7 mouse cellular contexts compared by ENCODE assay signal in the genomic region with DNA sequence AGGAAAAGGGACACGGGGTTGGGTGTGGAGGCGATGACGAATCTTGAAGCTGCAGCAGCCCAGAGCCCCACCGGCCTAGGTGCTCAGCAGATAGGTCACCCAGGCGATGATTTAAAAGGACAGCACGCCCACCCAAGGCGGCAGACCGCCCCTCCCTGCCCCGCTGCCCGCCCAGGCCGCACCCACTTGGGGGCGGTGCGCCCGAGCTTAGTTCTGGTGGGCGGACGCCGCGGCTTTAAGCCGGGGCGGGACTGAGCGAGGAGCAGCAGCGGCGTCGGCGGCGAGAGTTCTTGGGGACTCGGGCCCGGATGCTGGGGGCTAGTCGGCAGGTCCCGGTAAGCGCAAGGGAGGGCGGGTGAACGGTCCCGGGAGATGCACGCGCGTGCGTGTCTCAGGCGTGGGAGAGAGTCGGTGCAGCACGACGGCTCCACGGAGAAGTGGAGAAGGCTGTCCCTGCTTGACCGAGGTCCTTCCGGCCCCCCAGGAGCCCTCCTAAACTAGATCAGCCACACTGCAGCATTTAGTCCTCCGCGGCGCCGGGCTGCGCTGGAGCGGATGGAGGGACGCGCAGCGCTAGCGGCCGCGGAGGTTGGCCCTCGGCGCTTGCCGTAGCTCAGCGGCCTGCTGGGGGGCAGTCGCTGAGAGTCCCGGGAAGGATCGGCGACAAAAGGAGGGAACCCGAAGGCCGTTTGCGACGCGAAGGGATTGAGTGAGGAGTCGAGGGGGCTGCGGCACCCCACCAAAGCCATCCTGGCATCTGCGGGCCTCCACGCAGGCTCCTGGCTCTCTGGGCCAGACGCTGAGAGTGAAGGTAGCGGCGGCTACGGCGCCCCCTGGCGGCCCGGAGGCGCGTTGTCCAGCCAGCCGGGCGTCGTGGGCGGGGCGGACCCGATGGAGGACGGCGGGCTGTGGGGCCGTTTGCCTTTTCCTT. TPM values are rescaled to one million over a fixed set of nuclear protein-coding genes. Genes with fewer than 3 reads are reported as not detected.
A peak's percentile ranks its signal among the peaks of the same experiment; 100 is the strongest.
DNase-seq lines count a peak whose midpoint lies in the region; ATAC-seq lines count a peak whose summit lies in the region.

No protein-coding gene starts in this region.

- ATAC-seq in intestine, embryonic 16.5 days: peak; percentile 91
- peak; percentile 94 for ATAC-seq in midbrain, embryonic 11.5 days (ENCODE audit: low FRiP score)

- H3K27me3 ChIP-seq in intestine, embryonic 16.5 days (replicated peaks; ENCODE audit: control insufficient read depth, insufficient read depth, low read length): no peaks in the 10 kb centered on the region
- H3K27me3 ChIP-seq in midbrain, embryonic 11.5 days (ENCODE audit: control insufficient read depth, insufficient read depth, low read length): no peaks in the 10 kb centered on the region

- whole genome bisulfite sequencing in intestine, embryonic 16.5 days: under 1% methylated on average over 92 of the region's 92 CpGs
- WGBS in midbrain, embryonic 11.5 days: under 1% methylated on average over 92 of the region's 92 CpGs

- H3K4me3 ChIP-seq in intestine, embryonic 16.5 days (ENCODE audit: low read length): peak overlapping the region; percentile 85
- H3K4me3 ChIP-seq in midbrain, embryonic 11.5 days (ENCODE audit: low read depth, low read length): peak overlapping the region; percentile 60

- H3K9ac ChIP-seq in intestine, embryonic 16.5 days (ENCODE audit: low read depth, low read length): peak overlapping the region; percentile 73
- peak overlapping the region; percentile 95 for H3K9ac ChIP-seq in midbrain, embryonic 11.5 days (ENCODE audit: low read length)

- H3K27ac ChIP-seq in intestine, embryonic 16.5 days (ENCODE audit: low read length): peak overlapping the region; percentile 74
- H3K27ac ChIP-seq in midbrain, embryonic 11.5 days (ENCODE audit: low read depth, low read length): peak overlapping the region; percentile 91

- peak; percentile 90 to 94 for DNase-seq in adrenal gland, adult 18-20 months (ENCODE audit: low spot score in 2 of 2)
- DNase-seq in embryo, embryonic 11 days: peak; percentile 95
- DNase-seq in gastrocnemius, postnatal 36 days: peak; percentile 83 to 91
- peak; percentile 92 to 93 for DNase-seq in left cerebral cortex, postnatal 36 days (ENCODE audit: low spot score in 2 of 2)
- peak; percentile 100 for DNase-seq in midbrain, embryonic 11.5 days (ENCODE audit: low spot score, missing footprints)
- peak; percentile 86 for DNase-seq in skeletal muscle tissue, adult 2 months (ENCODE audit: low read depth, low spot score)

- H3K4me2 ChIP-seq in intestine, embryonic 16.5 days (ENCODE audit: low read depth, low read length): peak overlapping the region; percentile 60
- H3K4me2 ChIP-seq in midbrain, embryonic 11.5 days: peak overlapping the region; percentile 78

- intact Hi-C loops in gastrocnemius, postnatal 36 days (cut with DNase I): loop anchor here (5.0 kb wide), 1 partner anchor 374 kb away; a partner anchor contains a TSS
- intact Hi-C loops in left cerebral cortex, postnatal 36 days (cut with DNase I): no loop called here

- peaks cover 7% of the 10 kb centered on the region for H3K4me1 ChIP-seq in intestine, embryonic 16.5 days (ENCODE audit: control insufficient read depth, insufficient read depth, low read length)
- peaks cover 7% of the 10 kb centered on the region for H3K4me1 ChIP-seq in midbrain, embryonic 11.5 days (ENCODE audit: control insufficient read depth, insufficient read depth, low read length)

- H3K36me3 ChIP-seq in intestine, embryonic 16.5 days (ENCODE audit: control insufficient read depth, insufficient read depth, low read length): 0 out of 2 replicates have a peak, but pooled peaks cover 3% of the 10 kb centered on the region
- no peaks in the 10 kb centered on the region for H3K36me3 ChIP-seq in midbrain, embryonic 11.5 days (ENCODE audit: control insufficient read depth, insufficient read depth, low read length)

- H3K9me3 ChIP-seq in intestine, embryonic 16.5 days (ENCODE audit: control insufficient read depth, low read length): no peaks in the 10 kb centered on the region
- no peaks in the 10 kb centered on the region for H3K9me3 ChIP-seq in midbrain, embryonic 11.5 days (ENCODE audit: control insufficient read depth, low read length)

RNA-seq across cellular contexts. Expression of a gene that starts 0.6 kb away (rescaled TPM):
- total RNA-seq in adrenal gland, adult 18-20 months (2021): 10 to 100 TPM; 79.6 to 80.3 TPM
- total RNA-seq in gastrocnemius, postnatal 36 days (2021): 10 to 100 TPM; 24.4 to 27.2 TPM
- polyA plus RNA-seq in intestine, embryonic 16.5 days (2015; fragmentation: Nextera tagmentation; extraction: Ambion mirVana): 33.9 and 37.0 TPM in 2 replicates
- total RNA-seq in left cerebral cortex, postnatal 36 days (2021): 100 to 1,000 TPM; 135 to 196 TPM
- polyA plus RNA-seq in midbrain, embryonic 11.5 days (2014; fragmentation: Nextera tagmentation; extraction: Ambion mirVana): 85.1 and 91.8 TPM in 2 replicates

RNA-seq across cellular contexts. Expression of a gene that starts 6.6 kb away (rescaled TPM):
- 10 to 100 TPM; 33.3 to 37.7 TPM for total RNA-seq in adrenal gland, adult 18-20 months (2021)
- not detected for total RNA-seq in gastrocnemius, postnatal 36 days (2021)
- 2.6 and 3.2 TPM in 2 replicates for polyA plus RNA-seq in intestine, embryonic 16.5 days (2015; fragmentation: Nextera tagmentation; extraction: Ambion mirVana)
- 100 to 1,000 TPM; 163 to 174 TPM for total RNA-seq in left cerebral cortex, postnatal 36 days (2021)
- polyA plus RNA-seq in midbrain, embryonic 11.5 days (2014; fragmentation: Nextera tagmentation; extraction: Ambion mirVana): 20.1 and 20.6 TPM in 2 replicates

Comparison
In these comparisons a context has a peak if more than half of its experiments do, and no peak if none do; other contexts are left out.
1. Peak in every context shown above with its lines: DNase-seq, ATAC-seq, H3K4me3 ChIP-seq and H3K27ac ChIP-seq.
2. RNA of a gene that starts 6.6 kb away (total RNA-seq): 163 to 174 TPM in left cerebral cortex, postnatal 36 days and 33.3 to 37.7 TPM in adrenal gland, adult 18-20 months; not detected in gastrocnemius, postnatal 36 days; every median in the first group is over 10 times any median in the second.